Mouse (Mus musculus): ENCODE data around the gene Lcn11.
A peak's percentile ranks its signal among the peaks of the same experiment; 100 is the strongest.
"Not testable (repeated sequence)": the region's sequence is repeated elsewhere in the genome, so short reads cannot be mapped to it uniquely, and the experiment has no call there.

The Lcn11 gene

GRCm38 (mm10) chr2:25776717-25777116 is at the start of gene Lcn11:
Gene Lcn11 (plus strand): TSS chr2:25777017.
- no peak for DNase-seq (ENCODE audit: low spot score in 2 of 2)

- no peak for DNase-seq (ENCODE audit: low spot score in 2 of 2)
These were observed 43.5 kb upstream of the Lcn11 start for GRCm38 (mm10) chr2:25733199-25733930.

- not testable (repeated sequence) for DNase-seq (ENCODE audit: low spot score in 2 of 2)
These were observed 40.1 kb upstream of the Lcn11 start, which contains the start of gene Obp2b for GRCm38 (mm10) chr2:25736709-25737108. Gene Obp2b (plus strand): TSS chr2:25737009.

GRCm38 (mm10) chr2:25741671-25742070 is 35.1 kb upstream of the Lcn11 start:
- no peak for DNase-seq (ENCODE audit: low spot score in 2 of 2)

GRCm38 (mm10) chr2:25754201-25754600 is 22.6 kb upstream of the Lcn11 start:
- DNase-seq (ENCODE audit: low spot score in 2 of 2): peak in 1 of 2 experiments; percentile 25

- DNase-seq (ENCODE audit: low spot score in 2 of 2): peak in 1 of 2 experiments; percentile 23
These were observed 18.7 kb upstream of the Lcn11 start for GRCm38 (mm10) chr2:25758064-25758625.

GRCm38 (mm10) chr2:25765269-25765668 is 11.5 kb upstream of the Lcn11 start, which contains the start of gene Lcn3:
Gene Lcn3 (plus strand): TSS chr2:25765569.
- peak in 1 of 2 experiments; percentile 38 for DNase-seq (ENCODE audit: low spot score in 2 of 2)

GRCm38 (mm10) chr2:25767764-25768163 is 9.1 kb upstream of the Lcn11 start:
- DNase-seq (ENCODE audit: low spot score in 2 of 2): peak in 1 of 2 experiments; percentile 56

- DNase-seq (ENCODE audit: low spot score in 2 of 2): no peak
These were observed 3.3 kb upstream of the Lcn11 start for GRCm38 (mm10) chr2:25773507-25773906.

GRCm38 (mm10) chr2:25774640-25775039 is 2.2 kb upstream of the Lcn11 start:
- no peak for DNase-seq (ENCODE audit: low spot score in 2 of 2)

- DNase-seq (ENCODE audit: low spot score in 2 of 2): no peak
These were observed 826 bp upstream of the Lcn11 start for GRCm38 (mm10) chr2:25775991-25776390.

- no peak for DNase-seq (ENCODE audit: low spot score in 2 of 2)
These were observed 2.3 kb downstream of the Lcn11 start for GRCm38 (mm10) chr2:25779076-25779475.

- no peak for DNase-seq (ENCODE audit: low spot score in 2 of 2)
These were observed 4.1 kb downstream of the Lcn11 start for GRCm38 (mm10) chr2:25780921-25781320.

- DNase-seq (ENCODE audit: low spot score in 2 of 2): no peak
These were observed 5.1 kb downstream of the Lcn11 start, which contains the start of gene Gm13539 for GRCm38 (mm10) chr2:25781957-25782356. Gene Gm13539 (plus strand): TSS chr2:25782257.

GRCm38 (mm10) chr2:25785573-25786322 is 8.9 kb downstream of the Lcn11 start:
- no peak for DNase-seq (ENCODE audit: low spot score in 2 of 2)

- DNase-seq (ENCODE audit: low spot score in 2 of 2): peak in 1 of 2 experiments; percentile 1
These were observed 12.3 kb downstream of the Lcn11 start for GRCm38 (mm10) chr2:25789092-25789491.

- DNase-seq (ENCODE audit: low spot score in 2 of 2): no peak
These were observed 20.8 kb downstream of the Lcn11 start for GRCm38 (mm10) chr2:25797635-25798034.

GRCm38 (mm10) chr2:25798065-25798464 is 21.2 kb downstream of the Lcn11 start:
- DNase-seq (ENCODE audit: low spot score in 2 of 2): no peak

GRCm38 (mm10) chr2:25811711-25812110 is 34.9 kb downstream of the Lcn11 start:
- DNase-seq (ENCODE audit: low spot score in 2 of 2): no peak

GRCm38 (mm10) chr2:25813364-25813763 is 36.5 kb downstream of the Lcn11 start:
- DNase-seq (ENCODE audit: low spot score in 2 of 2): no peak

- DNase-seq (ENCODE audit: low spot score in 2 of 2): peak in 1 of 2 experiments; percentile 6
These were observed 38.9 kb downstream of the Lcn11 start, which contains the start of gene Glt6d1 for GRCm38 (mm10) chr2:25815748-25816147. Gene Glt6d1 (minus strand): TSS chr2:25815848.

- DNase-seq (ENCODE audit: low spot score in 2 of 2): peak in 1 of 2 experiments; percentile 46
These were observed 46.0 kb downstream of the Lcn11 start, which contains the start of gene Lcn9 for GRCm38 (mm10) chr2:25822806-25823205. Gene Lcn9 (plus strand): TSS chr2:25823153.
